Mouse (Mus musculus): ENCODE data around the gene Gm4756.
A peak's percentile ranks its signal among the peaks of the same experiment; 100 is the strongest.
"Not testable (repeated sequence)": the region's sequence is repeated elsewhere in the genome, so short reads cannot be mapped to it uniquely, and the experiment has no call there.

Gm4756 gene

GRCm38 (mm10) chr12:72649611-72650330 lies at the start of gene Gm4756:
Gm4756 (minus strand) TSS chr12:72649661.
- DNase-seq (ENCODE audit: low read depth, low spot score): no peak

GRCm38 (mm10) chr12:72694901-72695463 lies 45.5 kb upstream of the Gm4756 start:
- no peak for DNase-seq (ENCODE audit: low read depth, low spot score)

DNA sequence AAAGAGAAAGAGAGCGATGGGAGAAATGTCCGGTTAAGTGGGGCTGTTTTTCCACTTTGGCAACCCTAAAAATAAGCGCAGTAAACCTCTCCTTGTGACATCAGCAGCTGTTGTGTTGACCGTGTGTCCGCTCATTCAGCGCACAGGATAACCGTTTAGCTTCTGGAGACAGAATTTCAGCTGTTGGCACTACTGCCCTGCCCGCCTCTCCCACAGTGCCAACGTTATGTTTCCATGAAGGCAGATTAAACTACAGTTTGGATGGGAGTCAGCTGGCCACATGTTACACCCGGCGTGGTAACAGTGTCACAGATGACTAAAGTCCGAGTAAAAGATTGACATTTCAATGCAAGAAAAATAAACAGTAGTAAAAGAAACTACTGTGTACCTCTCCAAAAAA lies 45.0 kb upstream of the Gm4756 start:
- no peak for DNase-seq (ENCODE audit: low read depth, low spot score)

- no peak for DNase-seq (ENCODE audit: low read depth, low spot score)
These were observed 44.4 kb upstream of the Gm4756 start for GRCm38 (mm10) chr12:72693895-72694294.

GRCm38 (mm10) chr12:72688281-72688680 lies 38.8 kb upstream of the Gm4756 start:
- not testable (repeated sequence) for DNase-seq (ENCODE audit: low read depth, low spot score)

GRCm38 (mm10) chr12:72687741-72688140 lies 38.3 kb upstream of the Gm4756 start:
- DNase-seq (ENCODE audit: low read depth, low spot score): not testable (repeated sequence)

DNA sequence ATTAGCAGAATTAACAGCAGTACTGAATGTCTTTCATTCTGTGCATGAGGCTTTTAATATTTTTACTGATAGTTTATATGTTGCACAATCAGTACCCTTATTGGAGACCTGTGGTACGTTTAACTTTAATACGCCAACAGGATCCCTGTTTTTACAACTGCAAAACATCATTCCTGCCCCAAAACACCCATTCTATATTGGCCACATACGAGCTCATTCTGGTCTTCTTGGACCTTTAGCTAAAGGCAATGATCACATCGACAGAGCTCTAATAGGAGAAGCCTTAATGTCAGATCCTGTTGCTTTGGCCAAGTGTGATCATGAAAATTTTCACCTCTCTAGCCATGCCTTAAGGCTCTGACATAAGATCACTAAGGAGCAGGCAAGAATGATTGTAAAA lies 37.1 kb upstream of the Gm4756 start:
- not testable (repeated sequence) for DNase-seq (ENCODE audit: low read depth, low spot score)

GRCm38 (mm10) chr12:72683612-72684011 lies 34.2 kb upstream of the Gm4756 start:
- DNase-seq (ENCODE audit: low read depth, low spot score): no peak

DNA sequence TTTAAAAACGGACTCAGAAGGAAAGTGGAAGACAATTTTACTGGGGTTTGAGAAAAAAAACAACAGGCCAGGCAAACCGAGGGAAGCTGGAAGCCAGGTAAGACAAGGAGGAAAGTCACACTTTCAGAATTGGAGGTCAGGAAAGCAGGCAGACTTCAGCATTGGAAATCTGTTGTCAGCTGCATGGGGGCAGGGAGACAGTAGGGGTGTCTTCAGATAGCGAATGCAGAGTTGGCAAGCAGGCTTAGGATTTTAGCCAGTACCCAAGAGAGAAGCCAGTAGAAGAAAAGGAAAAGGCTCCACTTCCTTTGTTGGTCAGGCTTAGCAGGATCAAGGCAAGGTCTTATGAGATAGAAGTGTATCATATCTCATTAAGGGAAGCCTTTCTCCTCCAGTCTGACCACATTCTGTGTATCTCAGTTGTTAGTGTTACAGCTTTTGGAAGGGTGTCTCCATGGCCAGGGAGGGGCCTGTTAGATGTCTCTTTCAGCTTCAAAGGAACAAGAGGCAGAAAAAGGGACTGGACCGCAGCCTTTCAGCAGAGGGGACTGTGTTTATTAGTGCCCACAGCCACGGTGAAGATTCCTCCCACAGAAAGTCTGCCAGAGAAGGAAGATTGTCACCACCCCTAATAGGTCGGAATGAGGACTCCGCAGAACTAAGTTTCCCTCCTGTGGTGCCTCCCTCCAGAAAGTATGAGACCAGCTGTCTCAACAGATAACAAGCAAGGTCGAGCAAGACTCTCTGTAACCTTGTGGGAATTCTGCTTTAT lies 33.2 kb upstream of the Gm4756 start:
- no peak for DNase-seq (ENCODE audit: low read depth, low spot score)

DNA sequence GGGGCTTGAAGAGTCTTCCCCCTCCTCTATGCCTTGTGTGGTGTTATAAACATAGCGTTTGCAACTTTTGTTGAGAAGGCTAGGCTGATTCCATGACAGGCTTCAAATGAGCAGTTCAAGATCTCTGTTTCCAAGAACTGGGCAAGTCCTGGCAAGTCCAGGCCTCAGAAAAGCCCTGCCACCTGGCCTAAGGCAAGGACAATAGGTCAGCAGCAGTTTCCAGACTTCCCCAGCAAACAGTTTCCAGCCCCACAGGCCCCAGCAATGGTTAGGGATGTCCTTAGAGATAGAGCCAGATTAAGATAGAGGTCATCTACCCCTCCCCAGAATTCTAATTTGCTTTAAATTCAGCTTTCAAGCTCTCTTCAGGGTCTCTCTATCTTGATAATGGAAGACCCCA lies 32.5 kb upstream of the Gm4756 start:
- DNase-seq (ENCODE audit: low read depth, low spot score): no peak

- DNase-seq (ENCODE audit: low read depth, low spot score): no peak
These were observed 30.2 kb upstream of the Gm4756 start for GRCm38 (mm10) chr12:72679635-72680034.

DNA sequence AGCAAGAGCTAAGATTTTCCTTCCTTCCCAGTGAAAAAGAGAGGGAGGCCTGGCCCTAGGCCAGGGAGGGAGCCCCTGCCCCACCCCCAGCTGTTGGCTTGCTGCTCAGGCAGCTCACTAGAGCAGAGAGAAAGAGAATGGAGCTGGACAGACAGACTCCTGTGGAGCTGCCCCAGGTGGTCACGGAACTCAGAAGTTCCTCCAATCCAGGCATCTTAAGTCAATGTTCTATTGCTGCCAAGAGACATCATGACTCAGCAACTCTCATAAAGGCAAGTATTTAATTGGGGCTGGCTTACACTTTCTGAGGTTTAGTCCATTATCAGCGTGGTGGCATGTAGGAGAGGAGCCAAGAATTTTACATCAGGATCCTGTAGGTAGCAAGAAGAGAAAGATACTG lies 25.4 kb upstream of the Gm4756 start:
- DNase-seq (ENCODE audit: low read depth, low spot score): no peak

DNA sequence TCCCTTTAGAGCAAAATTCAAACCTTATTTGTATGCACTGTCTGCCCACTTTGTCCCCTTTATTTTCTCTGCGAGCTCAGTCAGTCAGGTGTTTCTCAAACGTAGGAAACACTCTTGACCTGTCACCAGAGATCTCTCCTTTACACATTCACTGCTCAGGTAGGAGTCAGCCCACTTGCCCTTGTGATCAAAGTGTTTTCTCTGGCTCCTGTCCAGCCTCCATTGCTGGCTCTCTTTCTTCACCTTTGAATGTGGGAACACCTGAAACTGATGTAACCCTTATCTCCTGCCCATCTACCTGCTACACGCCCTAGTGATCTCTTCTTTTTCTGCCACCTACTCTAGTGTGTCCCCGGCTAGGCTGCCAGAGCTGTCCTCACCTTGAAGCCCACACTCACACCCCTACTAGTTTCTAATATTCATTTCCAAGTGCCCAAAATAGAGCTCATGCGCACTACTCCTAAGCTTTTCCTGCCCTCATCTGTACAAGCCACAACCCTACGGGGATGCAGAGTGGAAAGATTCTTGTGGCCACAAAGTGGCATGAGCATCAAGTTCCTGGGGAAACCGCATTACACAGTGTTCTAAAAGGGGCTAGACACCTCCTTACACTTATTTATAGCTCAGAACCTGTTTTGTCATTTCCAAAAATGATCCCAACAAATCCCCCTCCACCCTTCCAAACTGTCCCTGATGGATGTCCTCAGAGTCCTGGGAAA lies 24.8 kb upstream of the Gm4756 start:
- DNase-seq (ENCODE audit: low read depth, low spot score): no peak

GRCm38 (mm10) chr12:72671516-72672135 lies 22.2 kb upstream of the Gm4756 start:
- DNase-seq (ENCODE audit: low read depth, low spot score): no peak

DNA sequence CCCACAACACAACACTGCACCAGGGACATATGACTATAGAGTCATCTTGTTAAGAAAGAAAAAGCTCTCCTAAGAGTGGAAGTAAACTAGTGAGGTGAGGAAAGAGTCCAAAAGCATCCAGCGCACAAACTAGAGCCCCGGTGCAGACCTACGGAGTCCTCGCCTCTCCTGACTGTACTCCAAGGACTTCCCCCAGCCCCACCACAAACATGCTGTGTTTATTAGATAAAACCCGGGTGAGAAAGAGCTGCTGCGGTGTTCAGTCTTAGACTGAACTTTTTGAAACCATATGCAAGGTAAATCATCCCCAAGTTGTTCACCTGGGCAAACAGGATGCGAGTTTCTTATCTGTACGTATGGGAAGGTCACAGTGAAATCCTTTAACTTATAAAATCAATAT lies 21.5 kb upstream of the Gm4756 start:
- no peak for DNase-seq (ENCODE audit: low read depth, low spot score)

GRCm38 (mm10) chr12:72667868-72668469 lies 18.5 kb upstream of the Gm4756 start:
- DNase-seq (ENCODE audit: low read depth, low spot score): no peak

- no peak for DNase-seq (ENCODE audit: low read depth, low spot score)
These were observed 16.6 kb upstream of the Gm4756 start for GRCm38 (mm10) chr12:72666015-72666414.

- peak; percentile 18 for DNase-seq (ENCODE audit: low read depth, low spot score)
These were observed 15.4 kb upstream of the Gm4756 start, which contains the start of gene Dhrs7 for GRCm38 (mm10) chr12:72664735-72665337. Dhrs7 (minus strand) TSS chr12:72664909.

DNA sequence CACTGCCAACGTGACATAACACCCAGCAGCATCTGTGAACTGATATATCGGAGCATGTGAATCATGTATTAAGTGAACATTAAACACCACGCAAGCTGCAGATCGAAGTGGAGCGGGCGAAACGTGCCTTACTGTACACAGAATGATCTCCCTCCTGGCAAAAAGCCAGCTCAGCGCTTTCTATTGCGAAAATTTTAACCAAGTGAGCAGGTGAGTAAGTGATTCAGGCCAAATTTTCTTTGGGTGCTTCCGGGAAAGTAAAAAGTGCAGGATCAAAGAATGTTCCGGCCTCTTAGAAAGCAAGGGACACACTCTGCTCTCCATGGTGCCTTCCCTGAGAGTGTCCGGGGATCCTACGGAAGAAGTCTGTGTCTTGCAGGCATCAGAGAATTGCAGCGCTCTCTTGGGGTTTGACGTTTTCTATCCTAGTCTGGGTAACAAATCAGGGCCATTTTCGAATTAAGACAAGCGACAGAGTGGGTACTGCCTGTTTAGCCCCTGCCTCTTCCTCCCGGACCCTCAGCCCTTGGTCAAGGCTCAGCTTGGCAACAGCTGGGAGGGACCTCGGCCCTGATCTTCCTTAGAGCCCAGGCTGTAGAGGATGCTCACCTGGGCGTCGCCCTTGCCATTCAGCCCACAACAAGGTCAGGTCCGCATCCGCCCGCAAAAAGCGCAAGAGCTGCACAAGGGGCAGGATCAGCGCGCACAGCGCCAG lies 14.7 kb upstream of the Gm4756 start:
- peak; percentile 8 for DNase-seq (ENCODE audit: low read depth, low spot score)

DNA sequence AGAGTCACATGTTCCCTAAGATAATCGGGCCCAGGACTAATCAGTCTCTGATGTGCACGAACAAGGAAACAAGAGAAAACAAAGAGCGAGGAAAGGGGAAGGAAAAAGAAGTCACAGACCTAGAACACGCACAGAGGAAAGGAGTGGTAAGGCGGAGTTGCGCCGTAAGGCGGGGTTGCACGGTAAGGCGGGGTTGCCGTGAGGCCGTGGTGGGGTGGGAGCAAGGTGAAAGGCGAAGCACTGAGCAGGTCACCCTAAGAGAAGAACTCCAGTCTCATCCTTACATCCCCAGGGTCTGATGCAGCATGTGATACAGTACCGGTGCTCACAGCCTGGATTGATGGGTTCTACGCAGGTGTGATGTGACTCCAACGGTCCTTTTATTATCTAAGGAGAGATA lies 6.3 kb upstream of the Gm4756 start:
- no peak for DNase-seq (ENCODE audit: low read depth, low spot score)
